Mouse (Mus musculus) brain, embryonic 14.5 days (tissue): ENCODE results near the gene Gdi1. TPM values are rescaled to one million over a fixed set of nuclear protein-coding genes. Genes with fewer than 3 reads are reported as not detected.

Experiments used
- DNase-seq: peaks from one replicate; pipeline ENCODE4 v3.0.0-alpha.2; 2011; ENCODE audit warnings: low read depth
- CTCF ChIP-seq: fragments of 200-500 bp; IDR thresholded peaks from 2 replicates; pipeline ENCODE4 v1.5.1; 2012; ENCODE audit warnings: inconsistent platforms, mild to moderate bottlenecking, moderate library complexity, borderline replicate concordance; ENCODE audit not compliant: insufficient read depth, insufficient read length; ENCODE audit errors: extremely low read depth
- POLR2A ChIP-seq: fragments of 200-500 bp; IDR thresholded peaks from 2 replicates; pipeline ENCODE4 v1.6.1; 2012; ENCODE audit warnings: mild to moderate bottlenecking, inconsistent platforms, borderline replicate concordance; ENCODE audit not compliant: poor library complexity, insufficient read depth, insufficient read length, severe bottlenecking; ENCODE audit errors: extremely low read depth
- polyA plus RNA-seq: library from polyadenylated mRNA; depleted of rRNA; stranded (reverse); fragments of >200 nt; gene quantifications from 2 replicates; pipeline ENCODE4 v1.2.3, GENCODE M21; 2012; rRNA removed

The Gdi1 gene
- polyA plus RNA-seq, 1 experiment, result 1,152 TPM

DNA sequence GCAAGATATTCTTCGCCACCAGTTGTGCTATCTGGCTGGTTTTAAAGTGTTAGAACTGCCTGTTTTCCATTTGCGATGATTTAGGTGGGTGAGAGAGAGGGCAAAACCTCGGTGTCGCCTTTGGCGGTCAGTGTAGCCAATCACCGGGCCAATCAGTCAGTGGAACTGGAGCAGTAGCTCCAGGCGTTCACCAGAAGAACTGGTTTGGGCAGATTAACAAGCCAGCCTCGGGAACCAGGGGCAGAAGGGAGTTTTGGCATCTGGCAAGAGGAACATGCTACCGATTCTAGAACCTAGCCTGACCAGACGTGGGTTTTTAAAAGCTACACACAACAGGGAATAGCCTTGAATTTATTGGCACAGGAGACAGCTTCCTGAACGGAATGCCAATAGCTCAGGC, 54.4 kb downstream of the Gdi1 start:
- DNase-seq, result no peak
- TF ChIP-seq POLR2A, result no peak
- no peak for TF ChIP-seq CTCF

Other genes with a start within 250 kb of the Gdi1 start
- gene Opn1mw, start 177.5 kb upstream of the Gdi1 start, polyA plus RNA-seq, result not detected in 2 replicates
- 25.4 and 38.9 TPM in 2 replicates for gene Mecp2, start 169.6 kb upstream of the Gdi1 start, polyA plus RNA-seq
- gene Tex28, start 137.2 kb upstream of the Gdi1 start, polyA plus RNA-seq, result not detected in 2 replicates
- not detected in 2 replicates for gene Tktl1, start 127.7 kb upstream of the Gdi1 start, polyA plus RNA-seq
- 372 and 441 TPM in 2 replicates for gene Flna, start 55.2 kb upstream of the Gdi1 start, polyA plus RNA-seq
- 84.6 and 102 TPM in 2 replicates for gene Emd, start 50.3 kb upstream of the Gdi1 start, polyA plus RNA-seq
- 1,601 and 1,926 TPM in 2 replicates for gene Rpl10, start 34.2 kb upstream of the Gdi1 start, polyA plus RNA-seq
- 76.5 and 110 TPM in 2 replicates for gene Taz, start 23.1 kb upstream of the Gdi1 start, polyA plus RNA-seq
- gene Dnase1l1, start 22.7 kb upstream of the Gdi1 start, polyA plus RNA-seq, result 3.0 and 4.0 TPM in 2 replicates
- gene Atp6ap1, start 7.9 kb upstream of the Gdi1 start, polyA plus RNA-seq, result 313 and 338 TPM in 2 replicates
- 32.0 and 41.0 TPM in 2 replicates for gene Fam50a, start 8.0 kb downstream of the Gdi1 start, polyA plus RNA-seq
- gene Plxna3, start 24.1 kb downstream of the Gdi1 start, polyA plus RNA-seq, result 297 and 349 TPM in 2 replicates
- gene Lage3, start 48.6 kb downstream of the Gdi1 start, polyA plus RNA-seq, result 63.0 and 107 TPM in 2 replicates
- gene Ubl4a, start 68.2 kb downstream of the Gdi1 start, polyA plus RNA-seq, result 52.8 and 63.4 TPM in 2 replicates
- gene Slc10a3, start 68.4 kb downstream of the Gdi1 start, polyA plus RNA-seq, result 6.1 and 7.7 TPM in 2 replicates
- gene Fam3a, start 88.3 kb downstream of the Gdi1 start, polyA plus RNA-seq, result 35.3 and 47.8 TPM in 2 replicates
- 15.1 and 16.0 TPM in 2 replicates for gene Ikbkg, start 88.3 kb downstream of the Gdi1 start, polyA plus RNA-seq
- gene G6pdx, start 124.2 kb downstream of the Gdi1 start, polyA plus RNA-seq, result 50.5 and 53.4 TPM in 2 replicates
- 0.18 TPM in 1 of 2 replicates, not detected in the other for gene Gm6880, start 176.4 kb downstream of the Gdi1 start, polyA plus RNA-seq